Mouse (Mus musculus) bone marrow, adult 2 months (tissue): ENCODE measurements around the gene Phf23.

Source experiments
- CTCF ChIP-seq: fragments of 200-500 bp; IDR thresholded peaks from 2 replicates; pipeline ENCODE4 v1.5.1; 2011; ENCODE audit warnings: low read length, control low read depth; ENCODE audit not compliant: control insufficient read depth, insufficient read depth
- POLR2A ChIP-seq: fragments of 200-500 bp; IDR thresholded peaks from 2 replicates; pipeline ENCODE4 v1.6.1; 2011; ENCODE audit warnings: low read depth, mild to moderate bottlenecking, control low read depth, low read length, borderline replicate concordance; ENCODE audit not compliant: control insufficient read depth

DNA sequence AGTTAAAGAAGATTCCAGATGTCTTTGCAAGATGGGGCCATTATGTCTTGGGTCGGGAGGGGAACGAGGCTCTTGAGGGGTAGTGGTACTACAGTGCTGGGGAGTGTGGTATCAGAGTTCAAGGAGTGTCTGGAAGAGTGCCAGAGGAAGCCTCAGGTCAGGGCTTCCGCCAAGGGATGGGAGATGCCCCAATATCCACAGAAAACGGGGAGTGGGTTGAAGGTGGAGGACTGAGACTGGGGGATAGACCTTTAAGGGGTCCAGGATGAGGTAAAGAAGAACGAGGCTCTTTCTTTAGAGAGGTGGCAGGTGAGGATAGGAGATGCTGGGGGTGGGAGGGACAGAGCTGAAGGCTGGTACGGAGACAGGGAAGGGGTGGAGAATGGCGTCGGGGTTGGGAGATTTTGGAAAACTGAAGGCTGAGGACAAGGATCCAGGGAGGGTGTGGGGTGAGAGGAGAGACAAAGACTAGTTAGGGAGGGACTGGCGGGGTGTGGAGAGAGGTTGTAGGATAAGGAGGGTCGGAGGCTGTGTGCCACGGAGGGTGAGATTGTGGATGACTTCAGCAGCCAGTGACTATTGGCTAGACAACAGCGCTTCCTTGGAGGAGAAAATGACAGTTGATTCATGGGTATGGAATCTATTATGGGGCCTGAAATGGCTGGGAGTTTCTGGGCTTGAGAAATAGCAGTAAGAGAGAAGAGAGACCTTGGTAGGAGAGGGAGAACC lies 33.0 kb downstream of the Phf23 start:
- TF ChIP-seq CTCF: no peak
- TF ChIP-seq POLR2A: no peak
